In the genomic region with DNA sequence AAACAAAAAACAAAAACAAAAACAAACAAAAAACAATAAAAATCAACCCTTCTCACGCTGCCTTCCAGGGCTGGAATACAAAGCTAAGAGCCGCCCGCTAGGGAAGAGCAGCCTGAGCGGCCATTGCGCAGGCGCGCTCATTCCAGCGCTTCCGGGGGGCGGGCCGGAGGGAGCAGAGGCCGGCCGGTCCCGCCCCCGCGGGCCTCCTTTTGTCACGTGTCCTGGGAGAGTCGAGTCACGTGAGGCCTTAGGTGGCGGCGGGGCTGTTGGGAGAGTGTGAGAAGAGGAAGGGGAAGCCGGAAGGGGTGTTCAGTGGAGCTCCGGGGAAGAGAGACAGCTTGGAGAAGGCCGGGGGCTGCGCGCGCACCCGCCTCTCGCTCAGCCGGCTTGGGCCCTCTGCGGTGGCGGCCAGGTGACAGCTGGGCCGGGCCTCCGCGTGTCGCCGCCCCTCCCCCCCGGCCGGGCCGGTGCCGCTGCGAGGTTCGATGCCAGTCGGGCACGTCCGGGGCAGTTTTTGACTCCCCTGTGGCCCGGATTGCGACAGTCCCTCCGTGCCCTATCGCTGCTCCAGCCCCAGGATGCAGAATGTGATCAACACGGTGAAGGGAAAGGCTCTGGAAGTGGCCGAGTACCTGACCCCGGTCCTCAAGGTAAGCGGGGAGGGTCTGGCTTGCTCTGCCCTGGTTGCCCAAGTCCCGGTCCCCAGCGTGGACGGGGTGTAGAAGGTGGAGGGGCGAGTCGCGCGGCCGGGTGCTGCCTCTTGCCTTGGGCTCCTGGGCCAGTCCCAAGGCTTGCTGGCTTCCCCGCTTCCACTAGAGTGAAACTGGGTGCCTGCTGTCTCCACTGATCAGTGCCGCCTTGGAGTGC, we compare ENCODE assay signal across 8 mouse cellular contexts. TPM values are rescaled to one million over a fixed set of nuclear protein-coding genes. Genes with fewer than 3 reads are reported as not detected.
A peak's percentile ranks its signal among the peaks of the same experiment; 100 is the strongest.
DNase-seq lines count a peak whose midpoint lies in the region; ATAC-seq lines count a peak whose summit lies in the region.

Gene Slc35a5 (minus strand): TSS at position 185 of the 867 bp plus-strand sequence.
Gene Atg3 (plus strand): TSS at position 264 of the 867 bp plus-strand sequence.

- no peaks in the 10 kb centered on the region for H3K36me3 ChIP-seq in hindbrain, embryonic 12.5 days

- peak; percentile 97 for DNase-seq in NIH3T3 (ENCODE audit: low read depth)
- peak; percentile 97 to 99 for DNase-seq in cerebellum, postnatal 10 days
- peak; percentile 95 to 97 for DNase-seq in frontal cortex, postnatal 10 days (ENCODE audit: low spot score in 2 of 2)
- DNase-seq in layer of hippocampus, postnatal 14 days (ENCODE audit: low spot score in 2 of 2), result peak; percentile 90 to 98
- DNase-seq in lung, postnatal 14 days, result peak; percentile 95
- DNase-seq in retina, adult 2 months (ENCODE audit: low read depth, low spot score), result peak; percentile 88
- peak; percentile 95 to 98 for DNase-seq in thymus, postnatal 36 days

- peak within 1 kb of the TSS; percentile 84 for H3K4me3 ChIP-seq in hindbrain, embryonic 12.5 days

- peak within 1 kb of the TSS; percentile 95 for H3K27ac ChIP-seq in hindbrain, embryonic 12.5 days

- no peaks in the 10 kb centered on the region for H3K27me3 ChIP-seq in hindbrain, embryonic 12.5 days

- H3K4me2 ChIP-seq in hindbrain, embryonic 12.5 days (replicated peaks), result peak within 1 kb of the TSS; percentile 70

- under 1% methylated on average over 59 of the region's 64 CpGs for WGBS in hindbrain, embryonic 12.5 days

- ATAC-seq in hindbrain, embryonic 12.5 days (ENCODE audit: low FRiP score), result peak; percentile 99

- H3K9ac ChIP-seq in hindbrain, embryonic 12.5 days, result peak within 1 kb of the TSS; percentile 88

- H3K9me3 ChIP-seq in hindbrain, embryonic 12.5 days (replicated peaks), result no peaks in the 10 kb centered on the region

- H3K4me1 ChIP-seq in hindbrain, embryonic 12.5 days, result peaks cover 20% of the 10 kb centered on the region

RNA-seq across cellular contexts. Expression of gene Slc35a5, which starts in this region (rescaled TPM):
- polyA plus RNA-seq in hindbrain, embryonic 12.5 days (2016; fragmentation: Nextera tagmentation; extraction: Ambion mirVana), result 24.9 and 25.4 TPM in 2 replicates
- total RNA-seq in layer of hippocampus, postnatal 14 days (2021), result 10 to 100 TPM; 53.8 to 54.7 TPM

RNA-seq across cellular contexts. Expression of gene Atg3, which starts in this region (rescaled TPM):
- 42.3 and 44.6 TPM in 2 replicates for polyA plus RNA-seq in hindbrain, embryonic 12.5 days (2016; fragmentation: Nextera tagmentation; extraction: Ambion mirVana)
- total RNA-seq in layer of hippocampus, postnatal 14 days (2021), result 10 to 100 TPM; 43.2 to 45.1 TPM

Comparison
In these comparisons a context has a peak if more than half of its experiments do, and no peak if none do; other contexts are left out.
1. Peak in every context shown above with its lines: DNase-seq, ATAC-seq, H3K4me3 ChIP-seq and H3K27ac ChIP-seq.